Mouse (Mus musculus) brain, embryonic 18.5 days (tissue): ENCODE results near the gene Rcor1.
A peak's percentile ranks its signal among the peaks of the same experiment; 100 is the strongest.

Source experiments
- DNase-seq: peaks from one replicate; pipeline ENCODE4 v3.0.0-alpha.2; 2012; ENCODE audit warnings: low read depth, low spot score

Gene Rcor1

DNA sequence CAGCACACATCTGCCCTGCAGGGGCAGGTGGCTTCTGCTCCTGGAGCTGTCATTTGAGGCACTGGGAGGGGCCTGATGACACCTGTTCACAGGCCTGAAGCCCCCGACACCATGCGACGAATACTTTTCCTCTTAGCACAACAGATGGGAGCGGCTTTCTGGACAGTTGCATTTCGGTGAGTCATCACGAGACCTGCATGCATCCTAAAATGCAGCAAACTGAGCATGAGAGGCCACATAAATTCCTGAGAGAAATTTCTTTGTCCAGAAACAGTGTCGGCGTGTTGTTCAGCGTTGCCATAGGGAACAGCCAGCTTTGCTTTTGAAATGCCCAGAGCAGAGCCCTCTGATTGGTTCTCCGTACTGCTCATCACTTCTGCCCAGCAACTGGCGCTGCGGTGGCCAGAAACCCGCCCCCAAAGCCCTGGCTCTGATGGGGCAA, 125.2 kb downstream of the Rcor1 start:
- DNase-seq: peak; percentile 88

DNA sequence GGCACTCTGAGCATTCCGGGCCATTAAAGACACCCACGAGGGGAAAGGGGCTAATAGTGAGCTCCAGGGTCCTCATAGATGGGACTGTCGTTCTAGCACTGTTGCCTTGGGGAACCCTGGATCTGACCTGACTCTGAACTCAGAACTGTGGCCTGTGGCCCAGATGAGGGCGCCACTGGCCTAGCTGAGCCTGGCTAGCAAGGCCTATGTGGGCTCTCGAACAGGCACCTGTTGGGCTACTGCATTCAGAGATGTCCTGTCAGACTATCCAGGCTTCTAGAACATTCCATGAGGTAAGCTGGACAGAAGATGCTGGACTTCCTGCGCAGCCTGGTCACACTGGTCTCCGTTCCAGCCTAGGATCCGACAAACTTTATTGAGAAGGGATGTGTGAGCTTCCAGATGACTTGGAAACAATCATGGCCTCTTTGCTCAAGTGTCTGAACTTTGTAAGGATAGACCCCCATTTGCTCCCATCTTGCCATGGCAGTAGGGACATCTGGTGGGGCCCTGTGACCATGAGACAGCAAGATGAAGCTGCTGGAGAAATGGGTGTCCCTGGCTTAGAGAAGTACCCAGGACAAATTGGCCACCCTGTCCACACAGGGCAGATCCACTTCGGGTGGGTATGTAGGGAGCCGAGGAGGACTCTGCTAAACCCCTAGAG, 126.1 kb downstream of the Rcor1 start:
- no peak for DNase-seq
